Mouse (Mus musculus) midbrain, embryonic 13.5 days (tissue): ENCODE results near the gene Ucp2. TPM values are rescaled to one million over a fixed set of nuclear protein-coding genes. Genes with fewer than 3 reads are reported as not detected.

Experiments used
- ATAC-seq: fragments of 200-750 bp; cut with Nextera tagmentation; 2 replicates; pipeline ENCODE4 v1.8.0; 2017; ENCODE audit warnings: mild to moderate bottlenecking, moderate TSS enrichment, moderate library complexity
- H3K27ac ChIP-seq: fragments of 300-500 bp; sonication (generic); 2 replicates; pipeline ENCODE4 v1.5.1; 2015; ENCODE audit warnings: inconsistent platforms, mild to moderate bottlenecking, moderate library complexity
- H3K27me3 ChIP-seq: fragments of 300-500 bp; sonication (generic); 2 replicates; pipeline ENCODE4 v1.6.1; 2015; ENCODE audit warnings: mild to moderate bottlenecking, inconsistent platforms
- H3K36me3 ChIP-seq: fragments of 300-500 bp; sonication (generic); 2 replicates; pipeline ENCODE4 v1.6.1; 2015; ENCODE audit warnings: mild to moderate bottlenecking, inconsistent platforms
- H3K4me1 ChIP-seq: fragments of 300-500 bp; sonication (generic); replicated peaks from 2 replicates; pipeline ENCODE4 v1.6.1; 2015; ENCODE audit warnings: inconsistent platforms
- H3K4me2 ChIP-seq: fragments of 300-500 bp; sonication (generic); replicated peaks from 2 replicates; pipeline ENCODE4 v1.6.1; 2015; ENCODE audit warnings: moderate library complexity, mild to moderate bottlenecking, inconsistent platforms
- H3K4me3 ChIP-seq: fragments of 300-500 bp; sonication (generic); replicated peaks from 2 replicates; pipeline ENCODE4 v1.5.1; 2015; ENCODE audit warnings: mild to moderate bottlenecking, inconsistent platforms
- H3K9ac ChIP-seq: fragments of 300-500 bp; sonication (generic); replicated peaks from 2 replicates; pipeline ENCODE4 v1.6.1; 2015; ENCODE audit warnings: mild to moderate bottlenecking, inconsistent platforms
- H3K9me3 ChIP-seq: fragments of 300-500 bp; sonication (generic); 2 replicates; pipeline ENCODE4 v1.6.1; 2016; ENCODE audit warnings: mild to moderate bottlenecking, inconsistent platforms
- WGBS: fragments of 180-500 bp; shearing (Covaris S2); methylation state at CpG from one replicate; pipeline ENCODE4 v1.1.7; 2015; 5-methylcytosine and 5-hydroxymethylcytosine counted together
- polyA plus RNA-seq: library from polyadenylated mRNA; unstranded; fragments of >200 nt; fragmentation: Nextera tagmentation; extraction: Ambion mirVana; gene quantifications from 2 replicates; pipeline ENCODE4 v1.2.1, GENCODE M21; 2015

Gene Ucp2
- 51.9 and 52.5 TPM in 2 replicates for polyA plus RNA-seq

- Histone ChIP-seq H3K9ac (peak within 1 kb of the TSS; percentile 54; the same call in 1 of the 2 replicates), H3K36me3 (no peaks in the 10 kb centered on the region), H3K27me3 (peaks cover 9% of the 10 kb centered on the region; the same call in 1 of the 2 replicates), H3K27ac (no peak within 1 kb of the TSS), H3K4me1 (peaks cover 43% of the 10 kb centered on the region), H3K4me3 (peak within 1 kb of the TSS; percentile 38), H3K9me3 (no peaks in the 10 kb centered on the region), H3K4me2 (peak within 1 kb of the TSS; percentile 65)
- 2% methylated on average over 22 of the region's 27 CpGs for WGBS
- peak; percentile 18; the same call in 1 of the 2 replicates for ATAC-seq
Measured at GRCm38 (mm10) chr7:100493117-100493483, at the start of gene Ucp2. TSS of gene Ucp2 (plus strand) at chr7:100493337.

DNA sequence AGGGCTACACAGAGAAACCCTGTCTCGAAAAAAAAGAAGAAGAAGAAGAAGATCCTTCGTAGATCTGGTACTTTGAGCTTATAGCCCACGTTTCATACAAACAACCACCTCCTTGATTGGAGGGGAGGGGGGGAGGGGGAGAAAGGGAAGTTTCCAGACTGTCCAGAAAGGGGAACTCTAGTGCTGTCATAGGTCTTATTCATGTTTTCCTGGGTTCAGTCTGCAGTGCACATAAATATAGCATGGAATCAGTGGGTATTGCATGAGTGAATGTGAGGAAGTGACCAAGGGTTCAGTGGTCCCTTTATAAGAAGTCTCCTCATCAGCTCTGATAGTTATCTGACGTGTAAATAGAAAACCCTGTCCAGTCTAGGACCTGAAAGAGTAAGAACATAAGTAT lies 49.4 kb upstream of the Ucp2 start:
- Histone ChIP-seq H3K9me3 (no peaks in the 10 kb centered on the region), H3K27ac (no peak overlapping the region), H3K4me1 (no peaks in the 10 kb centered on the region), H3K4me3 (no peak overlapping the region), H3K4me2 (no peak overlapping the region), H3K9ac (no peak overlapping the region), H3K27me3 (no peaks in the 10 kb centered on the region), H3K36me3 (peaks cover 80% of the 10 kb centered on the region)
- WGBS, result 93% methylated on average over 4 of the region's 4 CpGs
- no peak for ATAC-seq

DNA sequence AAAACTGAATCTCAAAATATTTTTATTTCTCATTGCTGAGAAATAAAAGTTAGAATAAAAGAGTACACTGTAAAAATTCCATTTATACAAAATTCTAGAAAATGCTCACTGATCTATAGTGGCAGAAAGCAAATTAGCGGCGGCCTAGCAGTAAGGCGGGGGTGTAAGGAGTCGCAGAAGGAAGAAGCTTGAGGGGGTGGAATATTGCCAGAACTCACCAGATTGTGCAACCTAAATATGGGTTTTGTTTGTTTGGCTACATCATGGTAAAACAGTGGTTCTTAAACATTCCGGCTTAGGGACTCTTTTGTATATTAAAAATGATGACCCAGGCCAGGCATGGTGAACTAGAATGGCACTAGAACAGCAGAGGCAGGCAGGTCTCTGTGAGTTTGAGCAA lies 46.9 kb upstream of the Ucp2 start:
- no peak overlapping the region for H3K27ac ChIP-seq
- WGBS, result 98% methylated on average over 5 of the region's 5 CpGs
- no peak overlapping the region for H3K9ac ChIP-seq
- no peaks in the 10 kb centered on the region for H3K27me3 ChIP-seq
- H3K9me3 ChIP-seq, result no peaks in the 10 kb centered on the region
- H3K4me2 ChIP-seq, result no peak overlapping the region
- H3K4me3 ChIP-seq, result no peak overlapping the region
- H3K36me3 ChIP-seq, result peaks cover 87% of the 10 kb centered on the region
- no peak for ATAC-seq
- H3K4me1 ChIP-seq, result no peaks in the 10 kb centered on the region

- Histone ChIP-seq H3K4me1 (no peaks in the 10 kb centered on the region), H3K9me3 (no peaks in the 10 kb centered on the region), H3K27me3 (no peaks in the 10 kb centered on the region), H3K36me3 (peaks cover 88% of the 10 kb centered on the region), H3K27ac (no peak overlapping the region), H3K9ac (no peak overlapping the region), H3K4me2 (no peak overlapping the region), H3K4me3 (no peak overlapping the region)
- no peak for ATAC-seq
- WGBS, result 96% methylated on average over 12 of the region's 12 CpGs
Measured at GRCm38 (mm10) chr7:100448530-100448929, 44.6 kb upstream of the Ucp2 start.

GRCm38 (mm10) chr7:100448985-100449384 lies 44.2 kb upstream of the Ucp2 start:
- Histone ChIP-seq H3K4me3 (no peak overlapping the region), H3K4me2 (no peak overlapping the region), H3K9me3 (no peaks in the 10 kb centered on the region), H3K27ac (no peak overlapping the region), H3K36me3 (peaks cover 88% of the 10 kb centered on the region), H3K4me1 (no peaks in the 10 kb centered on the region), H3K27me3 (no peaks in the 10 kb centered on the region), H3K9ac (no peak overlapping the region)
- ATAC-seq, result no peak
- WGBS, result 97% methylated on average over 3 of the region's 3 CpGs

- H3K4me2 ChIP-seq, result no peak overlapping the region
Measured at GRCm38 (mm10) chr7:100458153-100458552, 35.0 kb upstream of the Ucp2 start.

DNA sequence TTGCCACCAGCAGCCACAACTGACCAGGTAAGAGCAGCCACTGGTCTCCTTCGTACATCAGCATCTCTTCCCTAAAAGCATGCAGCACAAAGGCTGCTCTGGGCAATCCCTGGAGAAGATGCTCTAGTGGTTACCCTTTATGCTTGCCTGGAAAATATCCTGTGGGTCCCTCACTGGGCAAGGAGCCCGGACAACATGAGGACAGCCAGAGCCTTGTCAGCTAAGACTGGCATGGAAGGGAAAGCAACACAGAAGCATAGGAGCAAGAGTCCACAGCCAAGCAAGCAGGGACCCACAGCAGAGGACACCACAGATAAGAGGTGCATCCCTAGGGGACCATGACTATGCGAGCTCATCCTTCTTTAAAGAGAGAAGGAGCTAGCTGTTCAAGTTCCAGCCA lies 33.3 kb upstream of the Ucp2 start:
- H3K36me3 ChIP-seq, result peaks cover 90% of the 10 kb centered on the region
- no peak overlapping the region for H3K27ac ChIP-seq
- ATAC-seq, result no peak
- H3K9me3 ChIP-seq, result no peaks in the 10 kb centered on the region
- 98% methylated on average over 3 of the region's 3 CpGs for WGBS
- no peak overlapping the region for H3K9ac ChIP-seq
- no peak overlapping the region for H3K4me3 ChIP-seq
- no peaks in the 10 kb centered on the region for H3K27me3 ChIP-seq
- no peaks in the 10 kb centered on the region for H3K4me1 ChIP-seq
- H3K4me2 ChIP-seq, result no peak overlapping the region

More at GRCm38 (mm10) chr7:100458153-100458552, 35.0 kb upstream of the Ucp2 start:
- Histone ChIP-seq H3K27ac (no peak overlapping the region), H3K4me3 (no peak overlapping the region), H3K36me3 (peaks cover 91% of the 10 kb centered on the region), H3K9me3 (no peaks in the 10 kb centered on the region), H3K27me3 (no peaks in the 10 kb centered on the region), H3K4me1 (no peaks in the 10 kb centered on the region), H3K9ac (no peak overlapping the region)
- no peak for ATAC-seq
- WGBS, result 77% methylated on average over 1 of the region's 1 CpGs

DNA sequence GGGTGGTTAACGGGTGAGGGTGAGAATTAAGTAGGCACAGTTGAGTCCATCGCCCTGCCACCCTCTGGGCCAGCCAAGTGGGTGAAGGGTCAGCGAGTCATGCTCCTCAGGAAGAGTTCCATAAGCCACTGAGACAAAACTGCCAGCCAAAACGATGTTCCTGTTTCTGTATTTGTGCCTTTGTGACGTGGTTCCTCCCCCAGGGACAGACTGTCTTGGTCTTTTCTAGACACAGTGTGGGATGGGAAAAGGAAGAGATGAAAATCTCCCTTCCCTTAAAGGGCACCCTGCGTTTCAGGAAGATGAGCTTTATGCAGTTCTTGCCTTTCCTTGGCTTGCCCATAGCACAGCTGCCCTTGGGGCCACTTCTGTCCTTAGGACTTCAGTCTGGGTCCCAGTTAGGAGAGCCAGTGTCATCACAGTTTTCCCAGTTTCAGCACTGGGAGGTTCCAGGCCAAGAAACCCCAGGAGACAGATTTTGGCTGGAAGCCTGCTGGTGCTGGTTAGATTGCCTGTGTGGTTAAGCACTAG lies 31.5 kb upstream of the Ucp2 start:
- Histone ChIP-seq H3K4me2 (no peak overlapping the region), H3K36me3 (peaks cover 88% of the 10 kb centered on the region)

GRCm38 (mm10) chr7:100463194-100463593 lies 29.9 kb upstream of the Ucp2 start:
- no peaks in the 10 kb centered on the region for H3K4me1 ChIP-seq
- no peaks in the 10 kb centered on the region for H3K9me3 ChIP-seq
- ATAC-seq, result no peak
- no peak overlapping the region for H3K4me2 ChIP-seq
- no peak overlapping the region for H3K4me3 ChIP-seq
- 88% methylated on average over 9 of the region's 9 CpGs for WGBS
- no peaks in the 10 kb centered on the region for H3K27me3 ChIP-seq
- peaks cover 88% of the 10 kb centered on the region for H3K36me3 ChIP-seq
- H3K27ac ChIP-seq, result no peak overlapping the region
- H3K9ac ChIP-seq, result no peak overlapping the region

More for the DNA sequence above, 31.5 kb upstream of the Ucp2 start:
- no peak overlapping the region for H3K9ac ChIP-seq
- no peak for ATAC-seq
- no peaks in the 10 kb centered on the region for H3K4me1 ChIP-seq
- H3K27me3 ChIP-seq, result no peaks in the 10 kb centered on the region
- H3K4me3 ChIP-seq, result no peak overlapping the region
- H3K9me3 ChIP-seq, result no peaks in the 10 kb centered on the region
- no peak overlapping the region for H3K27ac ChIP-seq
- 89% methylated on average over 6 of the region's 6 CpGs for WGBS

- Histone ChIP-seq H3K27ac (no peak overlapping the region), H3K4me1 (no peaks in the 10 kb centered on the region), H3K27me3 (no peaks in the 10 kb centered on the region), H3K9me3 (no peaks in the 10 kb centered on the region), H3K4me3 (no peak overlapping the region), H3K9ac (no peak overlapping the region), H3K4me2 (no peak overlapping the region), H3K36me3 (peaks cover 90% of the 10 kb centered on the region)
- ATAC-seq, result no peak
- WGBS, result 92% methylated on average over 10 of the region's 10 CpGs
Measured at GRCm38 (mm10) chr7:100463757-100464156, 29.4 kb upstream of the Ucp2 start.

DNA sequence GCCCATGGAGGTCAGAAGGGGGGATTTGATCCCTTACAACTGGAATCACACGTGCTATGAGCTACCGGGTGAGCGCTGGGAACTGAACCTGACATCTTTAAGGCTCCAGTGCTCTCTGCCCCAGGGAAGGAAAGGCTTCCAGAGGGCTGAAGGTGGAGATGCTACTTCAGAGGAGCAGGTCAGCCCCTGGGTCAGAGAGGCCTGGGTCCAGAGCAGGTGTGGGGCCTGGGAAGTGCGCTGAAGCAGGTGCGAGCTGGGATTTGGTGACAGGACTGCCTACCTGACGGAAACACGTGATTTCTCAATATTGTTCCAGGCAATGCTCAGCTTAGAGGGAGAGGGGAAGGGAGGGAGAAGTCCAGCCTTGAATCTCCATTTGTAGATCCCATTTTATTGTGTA lies 28.9 kb upstream of the Ucp2 start:
- H3K36me3 ChIP-seq, result peaks cover 90% of the 10 kb centered on the region
- H3K4me3 ChIP-seq, result no peak overlapping the region
- H3K4me2 ChIP-seq, result no peak overlapping the region
- H3K27me3 ChIP-seq, result no peaks in the 10 kb centered on the region
- H3K4me1 ChIP-seq, result no peaks in the 10 kb centered on the region
- H3K9ac ChIP-seq, result no peak overlapping the region
- H3K9me3 ChIP-seq, result no peaks in the 10 kb centered on the region
- WGBS, result 93% methylated on average over 7 of the region's 7 CpGs
- ATAC-seq, result no peak
- H3K27ac ChIP-seq, result no peak overlapping the region

GRCm38 (mm10) chr7:100465248-100465647 lies 27.9 kb upstream of the Ucp2 start:
- ATAC-seq, result no peak
- no peak overlapping the region for H3K4me3 ChIP-seq
- H3K9me3 ChIP-seq, result no peaks in the 10 kb centered on the region
- no peaks in the 10 kb centered on the region for H3K27me3 ChIP-seq
- H3K4me2 ChIP-seq, result no peak overlapping the region
- 87% methylated on average over 4 of the region's 4 CpGs for WGBS
- peaks cover 90% of the 10 kb centered on the region for H3K36me3 ChIP-seq
- H3K4me1 ChIP-seq, result no peaks in the 10 kb centered on the region
- H3K27ac ChIP-seq, result no peak overlapping the region
- H3K9ac ChIP-seq, result no peak overlapping the region

GRCm38 (mm10) chr7:100465656-100466309 lies 27.4 kb upstream of the Ucp2 start:
- Histone ChIP-seq H3K36me3 (peaks cover 90% of the 10 kb centered on the region), H3K27ac (no peak overlapping the region), H3K9me3 (no peaks in the 10 kb centered on the region), H3K4me3 (no peak overlapping the region), H3K27me3 (no peaks in the 10 kb centered on the region), H3K9ac (no peak overlapping the region), H3K4me1 (no peaks in the 10 kb centered on the region), H3K4me2 (no peak overlapping the region)
- ATAC-seq, result no peak
- WGBS, result 83% methylated on average over 5 of the region's 5 CpGs
